Mouse (Mus musculus): ENCODE data around the gene Rnf38. TPM values are rescaled to one million over a fixed set of nuclear protein-coding genes. Genes with fewer than 3 reads are reported as not detected.

Rnf38 gene
- polyA plus RNA-seq, 1 experiment from 2014 or later = 33.2 TPM

- no peaks in the 10 kb centered on the region for H3K4me1 ChIP-seq (ENCODE audit: insufficient read depth)
- H3K36me3 ChIP-seq (ENCODE audit: insufficient read depth) = peaks cover 40% of the 10 kb centered on the region
- no peak for ATAC-seq (ENCODE audit: insufficient read depth)
- TF ChIP-seq CTCF (IDR thresholded peaks at IDR 0.05; ENCODE audit: low read depth) = no peak
- no peaks in the 10 kb centered on the region for H3K27me3 ChIP-seq (ENCODE audit: insufficient read depth, low read length)
- no peak overlapping the region for H3K4me2 ChIP-seq
- no peaks in the 10 kb centered on the region for H3K9me3 ChIP-seq (ENCODE audit: low read depth, low read length)
- H3K9ac ChIP-seq = no peak overlapping the region
- 80% methylated on average over 4 of the region's 4 CpGs for WGBS
- DNase-seq = no peak
- no peak overlapping the region for H3K27ac ChIP-seq (ENCODE audit: low read depth)
- H3K4me3 ChIP-seq (ENCODE audit: low read depth, low read length) = no peak overlapping the region
Measured at GRCm38 (mm10) chr4:44152904-44153303, 80.7 kb downstream of the Rnf38 start.

DNA sequence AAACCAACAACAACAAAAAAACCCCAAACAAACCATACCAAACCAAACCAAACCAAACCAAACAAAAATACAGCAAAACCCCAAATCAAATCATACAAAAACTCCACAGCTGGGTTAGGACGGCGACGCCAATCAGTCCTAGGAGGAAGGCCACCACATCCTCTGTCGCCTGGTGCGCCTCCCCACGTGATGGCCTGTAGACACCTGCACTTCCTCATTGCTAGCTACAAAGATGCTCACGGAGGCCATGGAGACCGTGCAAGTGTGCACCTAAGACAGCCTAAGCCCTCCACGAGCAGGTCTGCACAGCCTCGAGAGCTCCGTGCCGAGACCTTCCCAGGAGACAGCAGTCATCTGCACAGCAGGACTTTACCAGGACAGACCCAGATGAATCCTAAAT lies 106.8 kb downstream of the Rnf38 start:
- 89% methylated on average over 12 of the region's 12 CpGs for WGBS
- no peaks in the 10 kb centered on the region for H3K9me3 ChIP-seq (ENCODE audit: low read depth, low read length)
- H3K27me3 ChIP-seq (ENCODE audit: insufficient read depth, low read length) = no peaks in the 10 kb centered on the region
- H3K4me2 ChIP-seq = no peak overlapping the region
- DNase-seq (no peak), ATAC-seq (ENCODE audit: insufficient read depth) (no peak)
- H3K9ac ChIP-seq = no peak overlapping the region
- TF ChIP-seq CTCF (IDR thresholded peaks at IDR 0.05; ENCODE audit: low read depth) = no peak
- H3K27ac ChIP-seq (ENCODE audit: low read depth) = no peak overlapping the region
- H3K36me3 ChIP-seq (ENCODE audit: insufficient read depth) = peaks cover 60% of the 10 kb centered on the region
- H3K4me3 ChIP-seq (ENCODE audit: low read depth, low read length) = no peak overlapping the region
- H3K4me1 ChIP-seq (ENCODE audit: insufficient read depth) = no peaks in the 10 kb centered on the region

DNA sequence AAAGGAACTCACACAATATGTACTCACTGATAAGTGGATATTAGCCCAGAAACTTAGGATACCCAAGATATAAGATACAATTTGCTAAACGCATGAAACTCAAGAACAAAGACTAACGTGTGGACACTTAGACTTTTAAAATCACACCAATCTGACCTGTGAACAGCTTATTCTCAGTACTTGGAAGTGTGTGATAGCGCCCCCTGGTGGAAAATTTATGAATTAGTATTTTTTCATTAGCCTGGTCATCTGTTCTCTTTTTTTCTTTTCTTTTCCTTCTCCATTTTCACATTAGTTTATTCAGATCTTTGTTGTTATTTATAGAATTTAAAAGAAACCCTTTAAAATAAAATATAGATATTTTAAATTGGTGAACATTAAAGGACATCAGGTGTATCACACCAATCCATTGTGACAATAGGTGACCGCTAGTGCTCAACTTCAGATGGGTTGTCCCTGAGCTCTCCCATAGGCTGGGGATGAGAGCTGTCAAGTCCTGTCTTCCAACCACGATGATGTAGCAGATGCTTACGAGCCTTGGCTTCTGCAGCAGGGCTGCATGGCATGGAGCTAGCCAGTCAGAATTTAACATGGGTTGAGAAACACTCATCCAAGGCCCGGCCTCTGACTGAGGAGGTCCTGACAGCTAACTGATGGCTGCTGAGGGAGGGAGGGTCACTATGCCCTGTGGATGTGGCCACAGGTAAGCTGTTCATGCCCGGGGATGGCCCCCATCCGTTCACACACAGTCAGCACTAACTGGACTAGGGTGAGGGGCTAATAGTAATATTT lies 114.0 kb downstream of the Rnf38 start:
- H3K4me3 ChIP-seq (ENCODE audit: low read depth, low read length) = no peak overlapping the region
- no peaks in the 10 kb centered on the region for H3K9me3 ChIP-seq (ENCODE audit: low read depth, low read length)
- ATAC-seq (ENCODE audit: insufficient read depth) (no peak), DNase-seq (peak; percentile 79)
- no peak overlapping the region for H3K27ac ChIP-seq (ENCODE audit: low read depth)
- no peaks in the 10 kb centered on the region for H3K27me3 ChIP-seq (ENCODE audit: insufficient read depth, low read length)
- 48% methylated on average over 9 of the region's 9 CpGs for WGBS
- H3K9ac ChIP-seq = no peak overlapping the region
- H3K36me3 ChIP-seq (ENCODE audit: insufficient read depth) = no peaks in the 10 kb centered on the region
- H3K4me1 ChIP-seq (ENCODE audit: insufficient read depth) = no peaks in the 10 kb centered on the region
- peak; percentile 61 for TF ChIP-seq CTCF (IDR thresholded peaks at IDR 0.05; ENCODE audit: low read depth)
- no peak overlapping the region for H3K4me2 ChIP-seq

DNA sequence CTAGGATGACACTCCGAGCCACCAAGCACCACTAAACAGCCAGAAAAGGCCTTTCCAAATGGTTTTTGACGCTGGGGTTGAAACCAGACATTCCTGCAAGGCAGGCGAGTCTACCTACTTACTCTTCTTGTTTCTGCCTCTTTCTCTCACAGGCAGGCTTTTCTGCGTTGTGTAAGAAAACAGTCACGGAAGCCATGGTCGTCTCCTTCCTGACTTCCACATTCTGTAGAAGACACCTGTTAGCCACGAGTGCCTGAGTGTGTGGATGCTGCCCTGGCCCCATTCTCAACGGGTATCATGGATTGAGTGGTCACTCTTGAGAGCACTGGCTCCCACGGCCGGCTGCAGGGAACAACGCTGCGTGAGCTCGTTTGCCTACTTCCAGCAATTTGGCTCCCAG lies 118.5 kb downstream of the Rnf38 start:
- Histone ChIP-seq H3K27ac (ENCODE audit: low read depth) (no peak overlapping the region), H3K36me3 (ENCODE audit: insufficient read depth) (no peaks in the 10 kb centered on the region), H3K9ac (no peak overlapping the region), H3K9me3 (ENCODE audit: low read depth, low read length) (no peaks in the 10 kb centered on the region), H3K4me3 (ENCODE audit: low read depth, low read length) (no peak overlapping the region), H3K4me2 (no peak overlapping the region), H3K27me3 (ENCODE audit: insufficient read depth, low read length) (no peaks in the 10 kb centered on the region), H3K4me1 (ENCODE audit: insufficient read depth) (peaks cover 5% of the 10 kb centered on the region; the same call in 1 of the 2 replicates)
- WGBS = 79% methylated on average over 13 of the region's 13 CpGs
- ATAC-seq (ENCODE audit: insufficient read depth) (no peak), DNase-seq (no peak)
- no peak for TF ChIP-seq CTCF (IDR thresholded peaks at IDR 0.05; ENCODE audit: low read depth)

DNA sequence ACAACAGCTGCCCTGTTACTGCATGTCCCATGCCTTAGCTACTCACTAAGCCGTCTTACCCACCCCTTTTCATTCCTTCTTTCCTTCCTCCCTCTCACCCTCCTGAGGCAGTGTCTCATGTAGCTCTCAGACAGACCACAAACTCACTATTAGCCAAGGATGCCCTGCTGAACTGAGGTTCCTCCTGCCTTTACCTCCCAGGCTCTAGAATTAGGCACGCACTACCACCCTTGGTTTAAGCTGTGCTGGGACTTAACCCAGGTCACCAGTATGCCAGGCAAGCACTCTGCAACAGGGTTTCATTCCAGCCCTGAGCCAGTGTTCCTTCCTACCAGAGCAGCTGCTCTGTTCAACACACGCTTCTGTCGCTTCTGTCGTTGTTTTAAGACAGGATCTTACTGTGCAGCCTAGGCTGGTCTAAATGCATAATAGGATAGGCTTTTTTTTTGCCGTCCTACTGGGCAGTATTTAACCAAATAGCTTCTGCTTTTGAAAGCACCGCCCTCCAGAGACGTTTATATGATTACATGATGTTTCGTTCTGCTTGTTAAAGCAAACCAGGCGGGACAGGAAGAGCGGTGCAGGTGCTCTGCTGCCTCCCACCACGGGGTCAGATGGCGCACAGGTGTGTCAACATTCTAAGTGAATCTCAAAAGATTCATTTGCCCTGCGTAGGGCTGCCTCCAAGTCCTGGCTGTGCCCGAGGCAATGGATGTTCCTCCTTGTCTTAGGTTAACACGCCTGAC lies 120.0 kb downstream of the Rnf38 start:
- no peak for TF ChIP-seq CTCF (IDR thresholded peaks at IDR 0.05; ENCODE audit: low read depth)
- Histone ChIP-seq H3K9ac (peak overlapping the region; percentile 26), H3K9me3 (ENCODE audit: low read depth, low read length) (no peaks in the 10 kb centered on the region), H3K4me1 (ENCODE audit: insufficient read depth) (peaks cover 5% of the 10 kb centered on the region; the same call in 1 of the 2 replicates), H3K36me3 (ENCODE audit: insufficient read depth) (no peaks in the 10 kb centered on the region), H3K4me3 (ENCODE audit: low read depth, low read length) (no peak overlapping the region), H3K27me3 (ENCODE audit: insufficient read depth, low read length) (no peaks in the 10 kb centered on the region), H3K27ac (ENCODE audit: low read depth) (peak overlapping the region; percentile 77; the same call in 1 of the 2 replicates), H3K4me2 (peak overlapping the region; percentile 33)
- 23% methylated on average over 16 of the region's 16 CpGs for WGBS
- ATAC-seq (ENCODE audit: insufficient read depth) (peak; percentile 30), DNase-seq (peak; percentile 42)

DNA sequence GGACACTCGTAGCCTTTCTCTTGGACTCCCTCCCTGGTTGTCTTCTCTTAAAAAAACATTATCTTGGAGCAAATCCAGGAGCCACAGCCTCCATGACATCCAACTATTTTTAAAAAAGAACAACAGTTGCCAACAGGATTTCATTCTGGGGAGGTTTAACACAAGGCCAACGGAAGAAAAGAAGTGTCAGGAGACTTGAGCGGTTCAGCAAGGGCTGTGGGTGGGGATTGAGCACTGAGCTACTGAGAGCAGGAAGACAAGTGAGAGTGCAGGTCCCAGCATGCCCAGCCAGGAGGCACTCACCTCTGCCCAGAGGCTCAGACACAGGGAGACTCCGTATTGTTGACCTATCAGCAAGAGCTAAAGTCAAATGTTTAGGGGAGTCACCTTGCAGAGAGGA lies 120.8 kb downstream of the Rnf38 start:
- Histone ChIP-seq H3K27me3 (ENCODE audit: insufficient read depth, low read length) (no peaks in the 10 kb centered on the region), H3K27ac (ENCODE audit: low read depth) (no peak overlapping the region), H3K4me2 (no peak overlapping the region), H3K4me1 (ENCODE audit: insufficient read depth) (peaks cover 5% of the 10 kb centered on the region; the same call in 1 of the 2 replicates), H3K9ac (no peak overlapping the region), H3K36me3 (ENCODE audit: insufficient read depth) (no peaks in the 10 kb centered on the region), H3K9me3 (ENCODE audit: low read depth, low read length) (no peaks in the 10 kb centered on the region), H3K4me3 (ENCODE audit: low read depth, low read length) (no peak overlapping the region)
- peak; percentile 25; the same call in 1 of the 2 replicates for TF ChIP-seq CTCF (IDR thresholded peaks at IDR 0.05; ENCODE audit: low read depth)
- 8% methylated on average over 4 of the region's 4 CpGs for WGBS
- DNase-seq (peak; percentile 74), ATAC-seq (ENCODE audit: insufficient read depth) (peak; percentile 69)

DNA sequence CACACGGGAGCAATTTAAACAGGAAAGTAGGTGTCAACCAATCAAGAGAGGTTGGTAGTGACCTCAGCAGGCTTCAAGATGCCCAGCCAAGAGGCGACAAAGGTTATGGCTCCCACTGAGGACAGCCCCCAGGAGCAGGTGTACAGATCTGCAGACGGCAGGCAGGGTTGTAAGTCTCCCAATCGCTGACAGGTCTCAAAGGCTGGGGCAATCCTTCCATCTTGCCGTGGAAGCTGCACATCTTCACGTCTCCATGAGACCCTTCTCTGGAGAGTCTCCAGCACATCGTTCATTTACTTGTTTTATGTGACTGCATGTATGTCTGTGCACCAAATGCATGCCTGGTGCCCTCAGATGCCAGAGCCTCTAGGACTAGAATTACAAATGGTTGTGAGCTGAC lies 122.8 kb downstream of the Rnf38 start:
- no peak for DNase-seq
- H3K9ac ChIP-seq = no peak overlapping the region
- H3K4me1 ChIP-seq (ENCODE audit: insufficient read depth) = peaks cover 14% of the 10 kb centered on the region
- no peak for TF ChIP-seq CTCF (IDR thresholded peaks at IDR 0.05; ENCODE audit: low read depth)
- H3K4me3 ChIP-seq (ENCODE audit: low read depth, low read length) = no peak overlapping the region
- H3K27ac ChIP-seq (ENCODE audit: low read depth) = no peak overlapping the region
- no peaks in the 10 kb centered on the region for H3K27me3 ChIP-seq (ENCODE audit: insufficient read depth, low read length)
- H3K36me3 ChIP-seq (ENCODE audit: insufficient read depth) = no peaks in the 10 kb centered on the region
- no peaks in the 10 kb centered on the region for H3K9me3 ChIP-seq (ENCODE audit: low read depth, low read length)
- ATAC-seq (ENCODE audit: insufficient read depth) = no peak
- H3K4me2 ChIP-seq = no peak overlapping the region
- 64% methylated on average over 7 of the region's 7 CpGs for WGBS

All from lung, embryonic 14.5 days (tissue).